Mouse (Mus musculus) neural tube, embryonic 15.5 days (tissue): ENCODE results near the gene 5330417C22Rik. TPM values are rescaled to one million over a fixed set of nuclear protein-coding genes. Genes with fewer than 3 reads are reported as not detected.
"Not testable (repeated sequence)": the region's sequence is repeated elsewhere in the genome, so short reads cannot be mapped to it uniquely, and the experiment has no call there.

Experiments
- ATAC-seq: fragments of 200-750 bp; cut with Nextera tagmentation; 2 replicates; pipeline ENCODE4 v1.8.0; 2017; ENCODE audit warnings: mild to moderate bottlenecking, moderate TSS enrichment, moderate library complexity; ENCODE audit not compliant: low FRiP score
- H3K27ac ChIP-seq: fragments of 300-500 bp; sonication (generic); replicated peaks from 2 replicates; pipeline ENCODE4 v1.5.1; 2015; ENCODE audit warnings: mild to moderate bottlenecking, inconsistent platforms
- H3K27me3 ChIP-seq: fragments of 300-500 bp; sonication (generic); replicated peaks from 2 replicates; pipeline ENCODE4 v1.6.1; 2015; ENCODE audit warnings: inconsistent platforms
- H3K36me3 ChIP-seq: fragments of 300-500 bp; sonication (generic); 2 replicates; pipeline ENCODE4 v1.6.1; 2015; ENCODE audit warnings: inconsistent platforms
- H3K4me1 ChIP-seq: fragments of 300-500 bp; sonication (generic); 2 replicates; pipeline ENCODE4 v1.6.1; 2015; ENCODE audit warnings: inconsistent platforms
- H3K4me2 ChIP-seq: fragments of 300-500 bp; sonication (generic); 2 replicates; pipeline ENCODE4 v1.6.1; 2015; ENCODE audit warnings: inconsistent platforms, mild to moderate bottlenecking, moderate library complexity
- H3K4me3 ChIP-seq: fragments of 300-500 bp; sonication (generic); replicated peaks from 2 replicates; pipeline ENCODE4 v1.5.1; 2015; ENCODE audit warnings: mild to moderate bottlenecking, inconsistent platforms
- H3K9ac ChIP-seq: fragments of 300-500 bp; sonication (generic); replicated peaks from 2 replicates; pipeline ENCODE4 v1.6.1; 2015; ENCODE audit warnings: mild to moderate bottlenecking, inconsistent platforms
- H3K9me3 ChIP-seq: fragments of 300-500 bp; sonication (generic); replicated peaks from 2 replicates; pipeline ENCODE4 v1.6.1; 2016; ENCODE audit warnings: inconsistent platforms
- WGBS: fragments of 180-500 bp; shearing (Covaris S2); methylation state at CpG from one replicate; pipeline ENCODE4 v1.1.7; 2015; ENCODE audit warnings: mixed read lengths; 5-methylcytosine and 5-hydroxymethylcytosine counted together
- polyA plus RNA-seq: library from polyadenylated mRNA; unstranded; fragments of >200 nt; fragmentation: Nextera tagmentation; extraction: Ambion mirVana; gene quantifications from 2 replicates; pipeline ENCODE4 v1.2.1, GENCODE M21; 2015

Gene 5330417C22Rik
- polyA plus RNA-seq, result 12.1 and 15.8 TPM in 2 replicates

GRCm38 (mm10) chr3:108536517-108537260 is at the start of gene 5330417C22Rik:
5330417C22Rik (minus strand) TSS chr3:108536536.
- Histone ChIP-seq H3K4me3 (peak within 1 kb of the TSS; percentile 49), H3K36me3 (no peaks in the 10 kb centered on the region), H3K9ac (peak within 1 kb of the TSS; percentile 44), H3K4me2 (peak within 1 kb of the TSS; percentile 80), H3K27me3 (no peaks in the 10 kb centered on the region; the same call in 1 of the 2 replicates), H3K9me3 (no peaks in the 10 kb centered on the region), H3K27ac (peak within 1 kb of the TSS; percentile 81), H3K4me1 (peaks cover 20% of the 10 kb centered on the region)
- WGBS, result 1% methylated on average over 32 of the region's 35 CpGs
- ATAC-seq, result peak; percentile 98

DNA sequence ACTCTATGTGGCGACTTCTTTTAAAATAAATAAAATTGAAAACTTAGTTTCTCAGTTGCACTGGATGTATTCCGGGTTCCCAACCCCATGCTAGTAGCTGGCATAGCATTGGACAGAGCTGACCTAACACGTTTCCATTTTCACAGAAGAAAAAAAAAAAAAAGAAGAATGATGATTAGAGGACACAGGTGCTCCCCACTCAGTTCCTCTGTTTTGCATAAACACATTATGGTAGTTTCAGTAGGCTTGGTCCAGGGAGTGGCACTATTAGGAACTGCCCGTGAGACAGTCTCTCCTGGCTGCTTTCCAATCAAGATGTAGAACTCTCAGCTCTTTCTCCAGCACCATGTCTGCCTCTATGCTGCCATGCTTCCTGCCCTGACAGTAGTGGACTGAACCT is 48.2 kb upstream of the 5330417C22Rik start:
- WGBS, result 84% methylated on average over 4 of the region's 4 CpGs
- H3K27me3 ChIP-seq, result no peaks in the 10 kb centered on the region
- no peak overlapping the region for H3K4me2 ChIP-seq
- H3K9ac ChIP-seq, result no peak overlapping the region
- H3K4me1 ChIP-seq, result no peaks in the 10 kb centered on the region
- H3K36me3 ChIP-seq, result no peaks in the 10 kb centered on the region
- H3K9me3 ChIP-seq, result no peaks in the 10 kb centered on the region
- no peak overlapping the region for H3K4me3 ChIP-seq
- no peak for ATAC-seq
- no peak overlapping the region for H3K27ac ChIP-seq

GRCm38 (mm10) chr3:108574018-108574417 is 37.7 kb upstream of the 5330417C22Rik start:
- no peaks in the 10 kb centered on the region for H3K27me3 ChIP-seq
- no peak overlapping the region for H3K27ac ChIP-seq
- H3K36me3 ChIP-seq, result no peaks in the 10 kb centered on the region
- peaks cover 20% of the 10 kb centered on the region for H3K4me1 ChIP-seq
- no peak overlapping the region for H3K4me3 ChIP-seq
- no peak for ATAC-seq
- no peak overlapping the region for H3K9ac ChIP-seq
- no peak overlapping the region for H3K4me2 ChIP-seq
- WGBS, result 95% methylated on average over 5 of the region's 5 CpGs
- no peaks in the 10 kb centered on the region for H3K9me3 ChIP-seq

- no peaks in the 10 kb centered on the region for H3K9me3 ChIP-seq
- H3K4me1 ChIP-seq, result peaks cover 20% of the 10 kb centered on the region
- peak overlapping the region; percentile 59 for H3K4me3 ChIP-seq
- H3K27ac ChIP-seq, result peak overlapping the region; percentile 82
- H3K27me3 ChIP-seq, result no peaks in the 10 kb centered on the region
- 34% methylated on average over 18 of the region's 18 CpGs for WGBS
- peak overlapping the region; percentile 68 for H3K9ac ChIP-seq
- ATAC-seq, result no peak
- peak overlapping the region; percentile 80 for H3K4me2 ChIP-seq
- H3K36me3 ChIP-seq, result no peaks in the 10 kb centered on the region
Measured at GRCm38 (mm10) chr3:108572309-108573010, 36.1 kb upstream of the 5330417C22Rik start.

- Histone ChIP-seq H3K4me2 (peak within 1 kb of the TSS; percentile 80), H3K4me1 (peaks cover 20% of the 10 kb centered on the region), H3K9me3 (no peaks in the 10 kb centered on the region), H3K27me3 (no peaks in the 10 kb centered on the region), H3K4me3 (peak within 1 kb of the TSS; percentile 59), H3K9ac (peak within 1 kb of the TSS; percentile 68), H3K36me3 (no peaks in the 10 kb centered on the region), H3K27ac (peak within 1 kb of the TSS; percentile 82)
- WGBS, result under 1% methylated on average over 42 of the region's 42 CpGs
- peak; percentile 99 for ATAC-seq
Measured at GRCm38 (mm10) chr3:108571443-108572294, 35.3 kb upstream of the 5330417C22Rik start, which contains the start of gene Taf13. Taf13 (plus strand) TSS chr3:108571698.

DNA sequence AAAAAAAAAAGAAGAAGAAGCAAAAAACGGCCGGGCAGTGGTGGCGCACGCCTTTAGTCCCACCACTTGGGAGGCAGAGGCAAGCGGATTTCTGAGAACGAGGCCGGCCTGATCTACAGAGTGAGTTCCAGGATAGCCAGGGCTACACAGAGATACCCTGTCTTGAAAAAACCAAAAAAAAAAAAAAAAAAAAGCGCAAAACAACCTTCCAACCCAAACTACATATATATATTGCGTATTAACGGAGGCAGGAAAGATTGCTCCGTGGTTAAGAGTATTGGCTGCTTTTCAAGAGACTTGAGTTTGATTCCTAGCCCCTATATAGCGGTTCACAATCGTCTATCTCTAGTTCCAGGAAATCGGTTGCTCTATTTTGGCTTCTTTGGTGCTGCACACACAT is 34.5 kb upstream of the 5330417C22Rik start:
- H3K4me2 ChIP-seq, result peak overlapping the region; percentile 80

DNA sequence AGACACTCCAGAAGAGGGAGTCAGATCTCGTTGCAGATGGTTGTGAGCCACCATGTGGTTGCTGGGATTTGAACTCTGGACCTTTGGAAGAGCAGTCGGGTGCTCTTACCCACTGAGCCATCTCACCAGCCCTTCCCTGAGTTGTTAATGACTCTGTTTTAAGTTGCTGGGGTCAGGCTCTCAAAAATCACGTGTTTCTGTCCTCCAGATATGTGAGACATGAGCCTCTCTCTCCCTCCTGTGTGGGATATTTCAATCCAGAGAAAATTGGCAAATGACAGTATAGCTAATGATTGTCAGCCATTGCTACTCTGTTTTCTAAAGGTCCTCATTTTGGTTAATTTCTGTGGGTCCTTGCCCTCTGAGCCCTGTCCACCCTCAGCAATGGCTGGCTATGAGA is 33.3 kb upstream of the 5330417C22Rik start:
- H3K9ac ChIP-seq, result not testable (repeated sequence)

More for the DNA sequence above, 34.5 kb upstream of the 5330417C22Rik start:
- no peak for ATAC-seq
- peak overlapping the region; percentile 82; the same call in 1 of the 2 replicates for H3K27ac ChIP-seq
- WGBS, result 87% methylated on average over 14 of the region's 14 CpGs
- H3K27me3 ChIP-seq, result no peaks in the 10 kb centered on the region
- no peaks in the 10 kb centered on the region for H3K36me3 ChIP-seq
- H3K4me3 ChIP-seq, result peak overlapping the region; percentile 59; the same call in 1 of the 2 replicates
- peaks cover 20% of the 10 kb centered on the region for H3K4me1 ChIP-seq
- H3K9me3 ChIP-seq, result no peaks in the 10 kb centered on the region
- H3K9ac ChIP-seq, result no peak overlapping the region

GRCm38 (mm10) chr3:108567990-108568877 is 31.9 kb upstream of the 5330417C22Rik start:
- H3K4me3 ChIP-seq, result no peak overlapping the region

More for the DNA sequence above, 33.3 kb upstream of the 5330417C22Rik start:
- not testable (repeated sequence) for H3K4me2 ChIP-seq, H3K9me3 ChIP-seq, H3K4me3 ChIP-seq, H3K27me3 ChIP-seq, H3K36me3 ChIP-seq, H3K27ac ChIP-seq, ATAC-seq
- WGBS, result 59% methylated on average over 3 of the region's 3 CpGs
- H3K4me1 ChIP-seq, result peaks cover 20% of the 10 kb centered on the region

GRCm38 (mm10) chr3:108563309-108563708 is 27.0 kb upstream of the 5330417C22Rik start:
- H3K4me1 ChIP-seq, result peaks cover 22% of the 10 kb centered on the region
- H3K27me3 ChIP-seq, result no peaks in the 10 kb centered on the region
- H3K4me2 ChIP-seq, result peak overlapping the region; percentile 89
- ATAC-seq, result peak; percentile 22; the same call in 1 of the 2 replicates
- H3K4me3 ChIP-seq, result peak overlapping the region; percentile 67
- peaks cover 22% of the 10 kb centered on the region for H3K36me3 ChIP-seq
- 5% methylated on average over 4 of the region's 4 CpGs for WGBS
- peak overlapping the region; percentile 91 for H3K27ac ChIP-seq
- peak overlapping the region; percentile 21; the same call in 1 of the 2 replicates for H3K9ac ChIP-seq
- no peaks in the 10 kb centered on the region for H3K9me3 ChIP-seq

More at GRCm38 (mm10) chr3:108567990-108568877, 31.9 kb upstream of the 5330417C22Rik start:
- Histone ChIP-seq H3K27ac (peak overlapping the region; percentile 51; the same call in 1 of the 2 replicates), H3K4me1 (peaks cover 16% of the 10 kb centered on the region), H3K27me3 (no peaks in the 10 kb centered on the region), H3K4me2 (no peak overlapping the region), H3K36me3 (no peaks in the 10 kb centered on the region), H3K9me3 (no peaks in the 10 kb centered on the region), H3K9ac (no peak overlapping the region)
- WGBS, result 12% methylated on average over 15 of the region's 15 CpGs
- ATAC-seq, result no peak

DNA sequence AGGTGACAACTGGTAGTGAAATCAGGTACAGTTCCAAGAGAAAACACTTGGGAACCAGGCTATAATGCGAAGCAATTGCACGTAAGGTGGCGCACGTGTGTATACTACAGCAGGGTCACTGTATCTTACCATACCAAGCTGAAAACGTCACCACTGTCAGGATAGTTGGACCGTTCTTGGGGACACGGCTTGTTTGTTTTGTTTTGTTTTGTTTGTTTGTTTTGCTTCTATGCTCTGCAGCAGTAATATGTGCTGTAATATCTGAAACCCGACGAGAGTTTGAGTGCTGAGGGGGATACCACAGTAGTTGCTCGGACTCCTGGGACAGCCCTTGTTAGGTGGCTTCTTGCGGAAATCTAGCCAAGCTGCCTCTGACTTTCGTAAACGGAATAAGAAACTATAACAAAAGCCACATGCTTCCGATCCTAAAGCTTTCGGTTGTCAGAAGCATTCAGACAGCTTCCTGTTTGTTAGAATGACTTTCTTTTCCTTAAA is 26.5 kb upstream of the 5330417C22Rik start:
- Histone ChIP-seq H3K27me3 (no peaks in the 10 kb centered on the region), H3K36me3 (peaks cover 27% of the 10 kb centered on the region), H3K4me2 (peak overlapping the region; percentile 89), H3K4me1 (peaks cover 22% of the 10 kb centered on the region), H3K4me3 (peak overlapping the region; percentile 67), H3K9me3 (no peaks in the 10 kb centered on the region), H3K27ac (peak overlapping the region; percentile 91), H3K9ac (peak overlapping the region; percentile 21; the same call in 1 of the 2 replicates)
- ATAC-seq, result peak; percentile 81
- WGBS, result 11% methylated on average over 15 of the region's 15 CpGs
